Mouse (Mus musculus) testis, adult 2 months (tissue): ENCODE data around the gene Dcbld2.

ENCODE experiments used
- CTCF ChIP-seq: fragments of 200-500 bp; IDR thresholded peaks from 2 replicates; pipeline ENCODE4 v1.5.1; 2012; ENCODE audit warnings: low read depth, mild to moderate bottlenecking, inconsistent platforms, low read length, moderate library complexity; ENCODE audit not compliant: control insufficient read depth, insufficient read depth, insufficient replicate concordance
- POLR2A ChIP-seq: fragments of 200-500 bp; IDR thresholded peaks from 2 replicates; pipeline ENCODE4 v1.6.1; 2012; ENCODE audit warnings: low read depth, mild to moderate bottlenecking, inconsistent platforms, low read length, moderate library complexity; ENCODE audit not compliant: control insufficient read depth

DNA sequence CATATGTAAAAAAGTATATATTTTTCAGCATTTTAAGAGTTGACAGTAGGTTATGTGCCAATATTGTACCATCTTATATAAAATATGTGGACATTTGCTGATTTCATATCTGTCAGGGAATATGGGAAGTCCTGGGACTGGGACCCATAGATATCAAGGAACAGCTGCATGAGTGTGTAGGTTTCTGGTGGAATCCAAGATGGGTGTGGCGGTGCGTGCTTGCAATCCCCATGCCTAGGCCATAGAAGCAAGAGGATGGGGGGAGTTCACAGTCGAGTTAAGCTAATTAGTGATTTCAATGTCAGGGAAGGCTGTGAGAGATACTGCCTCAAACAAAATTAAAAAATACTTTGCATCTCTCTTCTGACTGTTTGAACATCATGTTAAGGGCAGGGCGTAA is 40.8 kb downstream of the Dcbld2 start:
- TF ChIP-seq CTCF (no peak), POLR2A (no peak)
